18 mouse cellular contexts compared by ENCODE assay signal in genomic region chr8:92472257-92472656, GRCm38 (mm10).
A peak's percentile ranks its signal among the peaks of the same experiment; 100 is the strongest.
DNase-seq lines count a peak whose midpoint lies in the region; ATAC-seq and TF ChIP-seq lines count a peak whose summit lies in the region.
"Had no signal": no experiment of that assay in that cellular context is flagged by ENCODE, and none has a peak within 500 bp of the region (broad histone marks: within the 10 kb centered on the region; RNA-seq: fewer than 3 reads in every experiment).

No protein-coding gene starts in this region.

- peak; percentile 72; the same call in 1 of the 2 replicates for ATAC-seq in forebrain, embryonic 14.5 days
- no peak; the same call in 1 of the 2 replicates for ATAC-seq in forebrain, embryonic 15.5 days (replicated peaks)
- ATAC-seq in hindbrain, embryonic 12.5 days (ENCODE audit: low FRiP score), result peak; percentile 64
- ATAC-seq in hindbrain, postnatal 0 days, result no peak
- ATAC-seq in midbrain, embryonic 14.5 days (ENCODE audit: low FRiP score, low TSS enrichment), result no peak
- no peak for ATAC-seq in midbrain, embryonic 11.5 days (ENCODE audit: low FRiP score)
- ATAC-seq: activated CD4-positive, CD25-positive, alpha-beta regulatory T cell, adult 4 months; Patski had no signal

- H3K27ac ChIP-seq in forebrain, embryonic 14.5 days (ENCODE audit: low read depth, low read length), result no peak overlapping the region
- H3K27ac ChIP-seq in forebrain, embryonic 15.5 days (replicated peaks), result no peak overlapping the region
- no peak overlapping the region for H3K27ac ChIP-seq in hindbrain, embryonic 12.5 days
- no peak overlapping the region for H3K27ac ChIP-seq in hindbrain, postnatal 0 days
- H3K27ac ChIP-seq in midbrain, embryonic 14.5 days (replicated peaks; ENCODE audit: low read depth, low read length), result no peak overlapping the region
- H3K27ac ChIP-seq in midbrain, embryonic 11.5 days (ENCODE audit: low read depth, low read length), result no peak overlapping the region
- H3K27ac ChIP-seq: heart, adult 2 months; heart, embryonic 15.5 days; hindbrain, embryonic 15.5 days had no signal

- H3K9ac ChIP-seq in forebrain, embryonic 14.5 days (ENCODE audit: low read length), result no peak overlapping the region
- no peak overlapping the region for H3K9ac ChIP-seq in forebrain, embryonic 15.5 days (replicated peaks)
- H3K9ac ChIP-seq in hindbrain, embryonic 12.5 days, result no peak overlapping the region
- H3K9ac ChIP-seq in hindbrain, postnatal 0 days (replicated peaks; ENCODE audit: low read length), result no peak overlapping the region
- no peak overlapping the region for H3K9ac ChIP-seq in midbrain, embryonic 14.5 days (replicated peaks; ENCODE audit: low read length)
- H3K9ac ChIP-seq in midbrain, embryonic 11.5 days (ENCODE audit: low read length), result no peak overlapping the region
- H3K9ac ChIP-seq: heart, embryonic 15.5 days; hindbrain, embryonic 15.5 days had no signal

- H3K9me3 ChIP-seq in forebrain, embryonic 14.5 days (replicated peaks; ENCODE audit: control insufficient read depth, low read length), result no peaks in the 10 kb centered on the region
- H3K9me3 ChIP-seq in forebrain, embryonic 15.5 days, result no peaks in the 10 kb centered on the region
- H3K9me3 ChIP-seq in hindbrain, embryonic 12.5 days (replicated peaks), result no peaks in the 10 kb centered on the region
- no peaks in the 10 kb centered on the region for H3K9me3 ChIP-seq in hindbrain, postnatal 0 days (ENCODE audit: low read length)
- no peaks in the 10 kb centered on the region for H3K9me3 ChIP-seq in midbrain, embryonic 14.5 days (ENCODE audit: control insufficient read depth, low read length)
- no peaks in the 10 kb centered on the region for H3K9me3 ChIP-seq in midbrain, embryonic 11.5 days (ENCODE audit: control insufficient read depth, low read length)
- H3K9me3 ChIP-seq: heart, embryonic 15.5 days; hindbrain, embryonic 15.5 days had no signal

- WGBS in forebrain, embryonic 14.5 days, result 54% methylated on average over 7 of the region's 7 CpGs
- WGBS in forebrain, embryonic 15.5 days, result 50% methylated on average over 7 of the region's 7 CpGs
- WGBS in hindbrain, embryonic 12.5 days, result 57% methylated on average over 7 of the region's 7 CpGs
- 49% methylated on average over 7 of the region's 7 CpGs for WGBS in hindbrain, postnatal 0 days
- WGBS in midbrain, embryonic 14.5 days, result 41% methylated on average over 7 of the region's 7 CpGs
- 72% methylated on average over 7 of the region's 7 CpGs for WGBS in midbrain, embryonic 11.5 days

- H3K36me3 ChIP-seq in forebrain, embryonic 14.5 days (ENCODE audit: control insufficient read depth, insufficient read depth, low read length), result no peaks in the 10 kb centered on the region
- H3K36me3 ChIP-seq in forebrain, embryonic 15.5 days, result no peaks in the 10 kb centered on the region
- H3K36me3 ChIP-seq in hindbrain, embryonic 12.5 days, result no peaks in the 10 kb centered on the region
- H3K36me3 ChIP-seq in hindbrain, postnatal 0 days (ENCODE audit: insufficient read depth, low read length), result no peaks in the 10 kb centered on the region
- no peaks in the 10 kb centered on the region for H3K36me3 ChIP-seq in midbrain, embryonic 14.5 days (ENCODE audit: control insufficient read depth, insufficient read depth, low read length)
- no peaks in the 10 kb centered on the region for H3K36me3 ChIP-seq in midbrain, embryonic 11.5 days (ENCODE audit: control insufficient read depth, insufficient read depth, low read length)
- H3K36me3 ChIP-seq: heart, embryonic 15.5 days; hindbrain, embryonic 15.5 days had no signal

- no peak for TF ChIP-seq CTCF in hindbrain, postnatal 0 days (IDR thresholded peaks at IDR 0.05; ENCODE audit: low read depth)

- H3K27me3 ChIP-seq in forebrain, embryonic 14.5 days (replicated peaks; ENCODE audit: control insufficient read depth, insufficient read depth, low read length), result no peaks in the 10 kb centered on the region
- H3K27me3 ChIP-seq in forebrain, embryonic 15.5 days, result peaks cover 4% of the 10 kb centered on the region; the same call in 1 of the 2 replicates
- H3K27me3 ChIP-seq in hindbrain, embryonic 12.5 days, result peaks cover 21% of the 10 kb centered on the region
- no peaks in the 10 kb centered on the region for H3K27me3 ChIP-seq in hindbrain, postnatal 0 days (ENCODE audit: insufficient read depth, low read length)
- no peaks in the 10 kb centered on the region for H3K27me3 ChIP-seq in midbrain, embryonic 14.5 days (ENCODE audit: control insufficient read depth, insufficient read depth, low read length)
- H3K27me3 ChIP-seq in midbrain, embryonic 11.5 days (ENCODE audit: control insufficient read depth, insufficient read depth, low read length), result 0 out of 2 replicates have a peak, but pooled peaks cover 2% of the 10 kb centered on the region
- H3K27me3 ChIP-seq: CH12.LX; heart, embryonic 15.5 days had no signal

- H3K4me2 ChIP-seq in forebrain, embryonic 14.5 days (ENCODE audit: low read length), result no peak overlapping the region
- no peak overlapping the region for H3K4me2 ChIP-seq in forebrain, embryonic 15.5 days (replicated peaks)
- H3K4me2 ChIP-seq in hindbrain, embryonic 12.5 days (replicated peaks), result no peak overlapping the region
- no peak overlapping the region for H3K4me2 ChIP-seq in hindbrain, postnatal 0 days (ENCODE audit: low read depth, low read length)
- no peak overlapping the region for H3K4me2 ChIP-seq in midbrain, embryonic 14.5 days (ENCODE audit: low read length)
- H3K4me2 ChIP-seq in midbrain, embryonic 11.5 days, result no peak overlapping the region
- H3K4me2 ChIP-seq: heart, embryonic 11.5 days; heart, embryonic 15.5 days; hindbrain, embryonic 15.5 days had no signal

- H3K4me3 ChIP-seq in forebrain, embryonic 14.5 days (ENCODE audit: low read depth, low read length), result no peak overlapping the region
- H3K4me3 ChIP-seq in forebrain, embryonic 15.5 days, result no peak overlapping the region
- H3K4me3 ChIP-seq in hindbrain, embryonic 12.5 days, result no peak overlapping the region
- H3K4me3 ChIP-seq in hindbrain, postnatal 0 days (ENCODE audit: low read length), result no peak overlapping the region
- H3K4me3 ChIP-seq in midbrain, embryonic 14.5 days (replicated peaks; ENCODE audit: low read depth, low read length), result no peak overlapping the region
- H3K4me3 ChIP-seq in midbrain, embryonic 11.5 days (ENCODE audit: low read depth, low read length), result no peak overlapping the region
- H3K4me3 ChIP-seq: heart, adult 2 months; heart, embryonic 15.5 days; hindbrain, embryonic 15.5 days had no signal

- DNase-seq in forebrain, embryonic 14.5 days (ENCODE audit: low spot score), result peak; percentile 44
- DNase-seq in hindbrain, postnatal 0 days (ENCODE audit: low spot score), result no peak
- peak; percentile 52 for DNase-seq in midbrain, embryonic 14.5 days
- DNase-seq in midbrain, embryonic 11.5 days (ENCODE audit: low spot score, missing footprints), result no peak
- DNase-seq: adrenal gland, postnatal 14 days; cerebellum, adult 2 months; cerebellum, postnatal 10 days; gastrocnemius, postnatal 14 days; heart, adult 2 months; heart, postnatal 14 days had no signal

- H3K4me1 ChIP-seq in forebrain, embryonic 14.5 days (ENCODE audit: control insufficient read depth, insufficient read depth, low read length), result peaks cover 7% of the 10 kb centered on the region
- H3K4me1 ChIP-seq in forebrain, embryonic 15.5 days, result peaks cover 10% of the 10 kb centered on the region; the same call in 1 of the 2 replicates
- H3K4me1 ChIP-seq in hindbrain, embryonic 12.5 days, result peaks cover 12% of the 10 kb centered on the region
- H3K4me1 ChIP-seq in hindbrain, postnatal 0 days (ENCODE audit: insufficient read depth, low read length), result no peaks in the 10 kb centered on the region
- H3K4me1 ChIP-seq in midbrain, embryonic 14.5 days (ENCODE audit: control insufficient read depth, insufficient read depth, low read length), result peaks cover 24% of the 10 kb centered on the region
- peaks cover 12% of the 10 kb centered on the region for H3K4me1 ChIP-seq in midbrain, embryonic 11.5 days (ENCODE audit: control insufficient read depth, insufficient read depth, low read length)
- H3K4me1 ChIP-seq: heart, embryonic 15.5 days had no signal

Comparison
In these comparisons a context has a peak if more than half of its experiments do, and no peak if none do; other contexts are left out.
1. ATAC-seq: peak in forebrain, embryonic 14.5 days (single experiment) and hindbrain, embryonic 12.5 days (single experiment); none in forebrain, embryonic 15.5 days (single experiment), hindbrain, postnatal 0 days (single experiment), midbrain, embryonic 14.5 days (single experiment) and midbrain, embryonic 11.5 days (single experiment).
2. DNase-seq: peak in forebrain, embryonic 14.5 days (single experiment) and midbrain, embryonic 14.5 days (single experiment); none in hindbrain, postnatal 0 days (single experiment) and midbrain, embryonic 11.5 days (single experiment).